Mouse (Mus musculus): ENCODE results near the gene Eri3.

Gene Eri3

GRCm38 (mm10) chr4:117550140-117550851 is at the start of gene Eri3:
Gene Eri3 (plus strand): TSS chr4:117550365.
- DNase-seq (ENCODE audit: low spot score in 2 of 2) = peak; percentile 99

GRCm38 (mm10) chr4:117518246-117518645 is 31.9 kb upstream of the Eri3 start:
- DNase-seq (ENCODE audit: low spot score in 2 of 2) = no peak

GRCm38 (mm10) chr4:117521350-117521749 is 28.8 kb upstream of the Eri3 start:
- DNase-seq (ENCODE audit: low spot score in 2 of 2) = no peak

GRCm38 (mm10) chr4:117525990-117526389 is 24.2 kb upstream of the Eri3 start:
- DNase-seq (ENCODE audit: low spot score in 2 of 2) = no peak

- DNase-seq (ENCODE audit: low spot score in 2 of 2) = no peak
These were observed 22.9 kb upstream of the Eri3 start for GRCm38 (mm10) chr4:117527116-117527899.

GRCm38 (mm10) chr4:117527952-117528351 is 22.2 kb upstream of the Eri3 start:
- DNase-seq (ENCODE audit: low spot score in 2 of 2) = no peak

GRCm38 (mm10) chr4:117529843-117530242 is 20.3 kb upstream of the Eri3 start:
- DNase-seq (ENCODE audit: low spot score in 2 of 2) = no peak

- DNase-seq (ENCODE audit: low spot score in 2 of 2) = no peak
These were observed 14.5 kb upstream of the Eri3 start for GRCm38 (mm10) chr4:117535496-117536200.

GRCm38 (mm10) chr4:117537002-117537401 is 13.2 kb upstream of the Eri3 start:
- DNase-seq (ENCODE audit: low spot score in 2 of 2) = no peak

- no peak for DNase-seq (ENCODE audit: low spot score in 2 of 2)
These were observed 10.7 kb upstream of the Eri3 start for GRCm38 (mm10) chr4:117539329-117539980.

GRCm38 (mm10) chr4:117540571-117540970 is 9.6 kb upstream of the Eri3 start:
- DNase-seq (ENCODE audit: low spot score in 2 of 2) = no peak

GRCm38 (mm10) chr4:117545448-117545847 is 4.7 kb upstream of the Eri3 start:
- no peak for DNase-seq (ENCODE audit: low spot score in 2 of 2)

- no peak for DNase-seq (ENCODE audit: low spot score in 2 of 2)
These were observed 3.5 kb upstream of the Eri3 start for GRCm38 (mm10) chr4:117546616-117547015.

GRCm38 (mm10) chr4:117549576-117549975 is 589 bp upstream of the Eri3 start:
- no peak for DNase-seq (ENCODE audit: low spot score in 2 of 2)

- DNase-seq (ENCODE audit: low spot score in 2 of 2) = no peak
These were observed 1.2 kb downstream of the Eri3 start for GRCm38 (mm10) chr4:117551144-117552000.

- DNase-seq (ENCODE audit: low spot score in 2 of 2) = no peak
These were observed 5.3 kb downstream of the Eri3 start for GRCm38 (mm10) chr4:117555495-117555894.

GRCm38 (mm10) chr4:117556372-117556771 is 6.2 kb downstream of the Eri3 start:
- no peak for DNase-seq (ENCODE audit: low spot score in 2 of 2)

GRCm38 (mm10) chr4:117557068-117557645 is 7.0 kb downstream of the Eri3 start:
- DNase-seq (ENCODE audit: low spot score in 2 of 2) = no peak

GRCm38 (mm10) chr4:117563967-117564366 is 13.8 kb downstream of the Eri3 start:
- DNase-seq (ENCODE audit: low spot score in 2 of 2) = no peak

GRCm38 (mm10) chr4:117568846-117569245 is 18.7 kb downstream of the Eri3 start:
- no peak for DNase-seq (ENCODE audit: low spot score in 2 of 2)

GRCm38 (mm10) chr4:117570964-117571363 is 20.8 kb downstream of the Eri3 start:
- DNase-seq (ENCODE audit: low spot score in 2 of 2) = no peak

All from right cerebral cortex, postnatal 10 days (tissue).